Mouse (Mus musculus) ovary, postnatal 36 days (tissue): Measurements from ENCODE around the gene Atp9a.

Experiments
- DNase-seq: peaks from one replicate; pipeline ENCODE4 v3.0.0; 2022; ENCODE audit warnings: low spot score, mixed read lengths

Atp9a gene

DNA sequence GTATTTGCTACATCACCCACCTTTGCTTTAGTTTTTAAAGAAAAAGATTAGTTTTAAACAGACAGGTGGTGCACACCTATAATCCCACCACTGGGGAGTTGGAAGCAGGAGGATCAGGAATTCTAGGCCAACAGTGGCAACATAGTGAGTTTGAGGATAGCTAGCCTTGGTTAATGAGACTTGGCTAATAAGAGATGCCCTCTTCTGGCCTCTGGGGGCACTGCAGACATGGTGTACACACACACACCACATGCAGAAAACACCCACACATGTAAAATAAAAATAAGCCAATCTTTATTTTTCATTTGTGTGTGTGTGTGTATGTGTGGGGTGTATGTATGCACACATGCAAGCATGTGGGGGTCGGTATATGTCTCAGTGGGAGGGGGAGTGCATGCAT, 3.4 kb downstream of the Atp9a start:
- no peak for DNase-seq

DNA sequence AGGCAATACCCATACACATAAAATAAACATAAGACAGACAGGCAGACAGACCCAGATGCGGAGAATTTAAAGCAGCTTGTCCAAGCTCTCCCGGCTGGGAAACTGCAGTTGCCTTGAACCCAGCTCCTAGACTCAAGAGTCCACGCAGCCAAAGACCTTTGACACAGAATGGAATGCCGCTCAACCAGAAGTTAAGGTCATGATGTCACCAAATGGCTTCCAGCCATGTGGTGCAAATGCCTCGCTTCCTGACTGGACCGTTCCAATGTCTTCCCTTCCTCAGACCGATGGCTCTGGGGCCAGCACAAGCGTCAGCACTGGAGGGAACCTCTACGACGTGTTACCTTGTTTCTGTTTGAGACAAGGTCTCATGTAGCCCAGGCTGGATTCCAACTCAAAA, 4.3 kb downstream of the Atp9a start:
- no peak for DNase-seq

DNA sequence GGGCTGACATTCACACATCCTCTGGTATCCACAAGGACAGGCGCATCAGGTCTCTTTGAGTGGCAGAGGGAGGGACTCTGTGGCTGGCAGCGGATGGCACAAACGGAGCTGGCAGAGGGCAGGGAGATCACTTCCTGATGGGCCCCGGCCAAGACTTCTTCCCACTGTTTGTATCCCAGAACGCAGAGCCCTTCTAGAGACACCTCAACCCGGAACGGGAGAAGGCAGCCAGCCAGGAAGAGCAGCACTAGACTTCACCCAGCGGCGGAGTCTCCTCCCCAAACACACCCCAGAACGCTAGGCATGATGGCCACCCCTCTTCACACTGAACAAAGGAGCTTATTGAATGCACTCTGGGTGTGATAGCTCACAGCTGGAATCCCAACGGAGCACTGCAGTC, 8.2 kb downstream of the Atp9a start:
- DNase-seq: peak; percentile 49

DNA sequence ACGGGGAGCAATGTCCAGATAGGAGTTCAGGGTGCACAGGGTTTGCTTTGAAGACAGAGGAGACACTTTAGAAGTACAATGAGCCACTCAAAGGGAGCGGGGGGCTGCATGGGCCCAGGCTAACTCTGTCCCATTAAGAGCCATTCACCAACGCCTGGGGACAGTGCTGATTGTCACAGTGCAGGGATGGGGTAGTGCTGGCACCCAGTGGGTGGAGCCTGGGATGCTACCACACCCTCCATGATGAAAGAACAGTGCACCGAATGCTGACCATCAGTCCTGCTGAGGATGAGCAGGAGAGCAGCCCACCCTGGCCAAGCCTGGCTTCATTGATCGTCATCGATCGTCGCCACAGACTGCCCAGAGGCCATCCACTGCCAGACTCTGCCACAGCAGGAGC, 11.0 kb downstream of the Atp9a start:
- no peak for DNase-seq

DNA sequence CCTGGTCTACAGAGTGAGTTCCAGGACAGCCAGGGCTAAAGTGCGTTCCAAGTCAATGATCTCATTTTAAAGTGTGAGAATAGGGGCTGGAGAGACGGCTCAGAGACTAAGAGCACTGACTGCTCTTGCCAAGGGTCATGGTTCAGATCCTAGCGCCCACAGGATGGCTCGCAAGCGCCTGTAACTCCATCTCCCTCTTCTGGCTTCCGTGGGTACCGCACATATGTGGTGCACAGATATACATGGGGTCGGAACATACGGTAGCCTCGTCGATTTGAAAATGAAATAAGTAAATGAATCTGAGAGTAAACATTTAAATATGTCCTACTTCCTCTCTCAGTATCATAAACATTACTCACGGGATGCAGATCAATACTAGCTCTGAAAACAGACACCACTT, 12.5 kb downstream of the Atp9a start:
- DNase-seq: no peak

DNA sequence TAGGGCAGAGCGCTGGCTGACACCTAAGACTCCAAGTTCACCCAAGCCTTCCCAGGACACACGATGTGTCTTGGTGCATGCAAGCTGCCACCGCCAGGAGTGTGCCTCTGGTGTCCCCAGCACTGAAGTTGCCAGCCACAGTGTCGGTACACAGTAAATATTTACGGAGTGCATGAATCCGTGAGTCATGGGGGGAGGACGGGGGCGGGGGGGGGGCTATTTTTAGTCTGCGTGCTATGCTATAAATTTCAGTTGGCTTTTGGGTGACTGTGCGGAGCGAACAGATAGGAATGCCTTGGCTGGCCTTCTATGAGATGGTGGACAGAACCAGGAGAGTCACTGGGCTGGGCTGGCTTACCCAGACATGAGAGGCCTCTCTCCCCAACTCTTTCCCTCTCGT, 14.2 kb downstream of the Atp9a start:
- no peak for DNase-seq

DNA sequence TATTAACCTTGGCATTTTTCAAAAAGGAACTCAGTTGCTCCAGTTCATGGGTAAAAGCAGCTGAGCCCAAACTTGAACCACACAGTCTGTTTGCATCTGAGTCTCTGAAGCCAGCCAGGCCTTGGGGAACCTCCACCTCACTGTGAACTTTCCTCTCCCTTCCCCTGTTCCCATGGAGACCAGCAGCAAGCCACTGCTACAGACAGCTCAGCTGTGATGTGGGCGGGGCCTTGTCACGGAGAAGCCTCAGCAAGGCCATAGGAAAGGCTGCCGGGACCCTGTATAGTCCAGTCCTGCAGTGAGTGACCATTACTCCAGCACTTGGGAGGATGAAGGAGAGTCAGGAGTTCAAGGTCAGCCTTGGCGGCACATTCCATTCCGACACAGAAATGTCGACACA, 16.2 kb downstream of the Atp9a start:
- peak; percentile 74 for DNase-seq

DNA sequence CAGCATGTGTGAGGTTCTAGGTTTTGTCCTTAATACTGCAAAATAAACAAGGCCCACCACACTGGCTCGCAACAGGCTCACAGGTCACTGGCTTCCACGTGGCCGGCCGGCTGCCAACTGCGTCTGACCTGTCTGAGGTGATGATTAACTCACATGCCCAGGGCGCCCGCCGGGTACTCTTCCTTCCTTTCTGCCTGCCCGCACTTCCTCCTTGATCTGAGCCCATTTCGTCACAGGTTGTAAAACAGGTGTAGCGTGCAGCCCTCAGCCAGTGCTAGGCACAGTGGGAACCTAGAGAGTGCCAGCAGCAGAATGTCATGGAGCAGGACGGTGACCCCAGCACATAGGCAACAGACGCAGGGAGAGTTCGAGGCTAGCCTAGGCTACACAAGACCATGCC, 20.9 kb downstream of the Atp9a start:
- DNase-seq: no peak

DNA sequence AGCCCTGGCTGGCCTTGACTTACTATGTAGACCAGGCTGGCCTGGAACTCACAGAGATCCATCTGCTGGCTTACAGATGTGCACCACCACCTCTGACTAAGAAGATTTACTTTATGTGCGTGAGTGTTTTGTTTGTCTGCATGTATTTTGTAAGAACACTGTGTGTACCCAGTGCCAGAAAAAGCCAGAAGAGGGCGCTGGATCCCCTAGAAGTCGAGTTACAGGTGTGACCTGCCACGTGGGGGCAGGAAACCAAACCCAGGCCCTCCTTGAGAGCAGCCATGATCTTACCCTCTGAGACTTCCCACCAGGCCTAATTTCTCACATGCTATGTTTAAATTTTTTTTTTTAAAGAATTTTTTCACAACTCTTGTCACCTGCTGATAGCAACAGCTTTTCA, 22.5 kb downstream of the Atp9a start:
- DNase-seq: no peak

DNA sequence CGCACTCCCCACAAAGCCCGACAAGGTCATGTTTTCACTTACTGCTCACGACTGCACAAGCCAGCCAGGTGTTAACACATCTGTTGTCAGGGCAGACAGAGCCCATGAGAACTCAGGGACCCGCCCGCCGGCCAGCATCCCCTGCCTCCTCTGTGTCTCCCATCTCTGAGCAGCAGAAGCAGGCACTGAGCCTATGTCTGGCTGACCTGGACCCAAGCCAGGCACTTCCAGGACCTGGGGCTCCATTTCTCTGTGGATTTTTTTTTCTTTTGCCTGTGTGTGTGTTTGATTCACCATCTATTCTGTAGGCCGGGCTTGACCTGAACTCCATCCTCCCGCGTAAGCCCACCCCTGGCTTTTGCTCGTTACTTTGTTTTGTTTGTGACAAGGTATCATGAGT, 23.5 kb downstream of the Atp9a start:
- DNase-seq: no peak

DNA sequence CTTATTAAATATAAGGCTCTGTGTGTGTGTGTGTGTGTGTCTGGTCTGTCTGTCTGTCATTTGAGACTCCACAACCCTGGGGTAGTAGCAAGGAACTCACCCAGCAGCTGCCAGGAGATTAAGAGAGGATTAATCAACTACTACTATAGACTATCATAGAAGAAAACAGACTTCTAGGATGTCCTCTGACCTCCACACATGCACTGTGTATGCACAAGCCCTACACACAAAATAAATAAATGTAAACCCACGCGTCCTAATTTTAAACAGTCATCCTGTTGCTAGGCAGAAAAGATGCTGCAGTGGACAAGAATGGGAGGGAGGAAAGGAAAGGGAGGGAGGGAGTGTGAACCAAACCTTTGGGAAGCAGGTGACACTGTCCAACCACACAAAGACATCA, 23.9 kb downstream of the Atp9a start:
- no peak for DNase-seq

DNA sequence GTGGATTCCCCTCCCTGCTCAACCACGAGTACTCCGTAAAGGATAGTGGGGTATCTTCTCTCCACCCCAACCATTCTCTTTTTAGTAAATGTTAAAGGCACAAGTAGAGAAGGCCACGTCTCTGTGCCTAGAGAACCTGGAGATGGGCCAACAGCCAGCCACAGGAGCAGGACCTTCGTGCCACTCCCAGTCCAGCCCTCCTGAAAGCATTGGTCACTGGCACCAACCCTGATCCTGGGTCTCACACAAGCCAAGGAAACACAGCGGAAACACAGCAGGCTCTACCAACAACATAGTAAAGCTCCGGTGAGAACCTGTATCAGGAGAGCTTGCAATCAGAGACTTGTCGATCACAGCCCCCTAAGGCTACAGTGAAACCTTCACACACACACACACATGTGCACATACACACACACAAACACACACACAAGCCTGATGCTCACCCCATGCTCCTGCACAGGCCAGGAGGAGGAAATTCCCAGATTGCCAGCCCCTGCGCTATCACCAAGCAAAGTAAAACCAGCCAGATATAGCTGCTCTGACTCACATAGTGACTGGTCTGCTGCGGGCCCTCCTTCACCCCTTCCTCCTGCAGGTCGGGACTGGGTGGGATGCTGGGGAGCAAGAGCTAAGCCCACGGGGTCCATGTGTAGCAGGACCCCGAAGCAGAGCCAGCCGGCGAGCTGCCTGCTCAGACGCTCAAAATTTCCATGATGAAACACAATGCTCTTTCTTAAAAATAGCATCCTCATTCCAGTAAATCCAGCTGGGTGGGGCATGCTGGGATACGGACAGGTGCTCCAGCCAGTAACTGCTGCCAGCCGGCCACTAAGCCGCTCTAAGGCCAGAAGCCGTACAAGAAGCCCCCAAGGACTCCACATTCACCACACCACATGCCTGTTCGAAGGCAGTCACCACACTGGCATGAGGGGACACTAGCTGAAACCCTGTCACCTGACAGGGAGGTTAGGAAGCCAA, 29.7 kb downstream of the Atp9a start:
- DNase-seq: no peak

DNA sequence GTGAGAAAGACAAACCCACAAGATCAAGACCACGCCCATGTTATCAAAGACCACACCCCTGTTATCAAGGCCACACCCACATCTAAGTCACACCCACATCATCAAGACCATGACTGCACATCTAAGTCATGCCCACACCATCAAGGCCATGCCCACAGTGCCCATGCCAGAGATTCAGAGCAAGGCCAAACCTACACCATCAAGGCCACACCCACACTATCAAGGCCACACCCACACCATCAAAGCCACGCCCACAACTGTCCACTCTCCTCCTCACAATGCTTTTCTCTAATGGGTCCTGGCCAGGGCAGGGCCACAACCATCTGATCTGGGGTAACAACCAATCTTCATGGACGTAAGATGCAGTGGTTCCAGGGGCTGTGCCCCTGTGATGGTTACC, 31.2 kb downstream of the Atp9a start:
- no peak for DNase-seq

DNA sequence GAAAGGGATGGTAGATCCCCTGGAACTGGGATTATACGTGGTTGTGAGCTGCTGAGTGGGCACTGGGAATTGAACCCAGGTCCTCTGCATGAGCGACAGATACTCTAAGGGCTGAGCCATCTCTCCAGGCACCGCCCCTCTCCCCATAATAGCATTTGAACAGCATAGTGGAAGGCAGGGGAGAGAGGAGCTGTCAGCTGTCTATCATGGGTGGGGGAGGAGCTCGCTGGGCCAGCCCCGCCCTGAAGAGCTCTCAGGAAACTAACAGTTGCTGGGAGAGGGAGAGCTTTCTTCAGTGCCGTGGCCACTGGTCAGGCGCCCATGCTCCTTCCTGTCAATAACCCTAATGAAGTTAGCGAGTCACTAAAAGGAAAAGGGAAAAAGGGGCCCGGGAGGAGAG, 34.4 kb downstream of the Atp9a start:
- no peak for DNase-seq

DNA sequence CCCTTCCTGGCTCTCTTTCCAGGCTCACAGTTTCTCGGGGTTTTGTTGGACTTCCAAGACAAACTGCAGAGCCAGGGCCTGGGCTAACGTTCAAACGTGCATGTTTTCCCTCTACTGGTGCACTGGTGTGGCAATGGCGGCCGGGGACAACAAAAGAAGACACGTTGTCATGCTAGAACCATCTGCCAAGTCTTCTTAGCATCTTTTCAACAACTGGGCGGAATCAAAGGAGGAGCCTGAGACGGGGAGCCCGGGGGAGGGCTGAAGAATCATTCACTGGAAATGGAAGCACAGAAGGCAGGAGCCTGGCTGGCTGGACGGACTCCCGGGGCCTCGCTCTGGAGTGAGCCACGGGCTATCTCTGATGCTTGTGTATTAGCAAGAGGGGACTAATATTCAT, 39.9 kb downstream of the Atp9a start:
- no peak for DNase-seq

DNA sequence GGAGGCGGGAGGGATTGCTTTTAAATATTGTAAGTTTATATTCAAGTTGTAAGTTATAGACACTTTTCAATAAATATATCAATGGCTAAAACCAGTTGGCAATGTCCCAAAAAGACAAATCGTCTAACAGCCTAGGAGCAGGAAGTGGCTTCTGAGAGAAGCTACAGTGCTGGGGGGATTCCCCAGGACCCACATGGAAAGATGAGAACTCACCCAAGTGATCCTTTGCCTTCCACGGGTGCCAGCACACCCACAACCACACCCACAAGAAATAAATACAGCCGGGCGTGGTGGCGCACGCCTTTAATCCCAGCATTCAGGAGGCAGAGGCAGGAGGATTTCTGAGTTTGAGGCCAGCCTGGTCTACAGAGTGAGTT, 47.2 kb downstream of the Atp9a start:
- no peak for DNase-seq

DNA sequence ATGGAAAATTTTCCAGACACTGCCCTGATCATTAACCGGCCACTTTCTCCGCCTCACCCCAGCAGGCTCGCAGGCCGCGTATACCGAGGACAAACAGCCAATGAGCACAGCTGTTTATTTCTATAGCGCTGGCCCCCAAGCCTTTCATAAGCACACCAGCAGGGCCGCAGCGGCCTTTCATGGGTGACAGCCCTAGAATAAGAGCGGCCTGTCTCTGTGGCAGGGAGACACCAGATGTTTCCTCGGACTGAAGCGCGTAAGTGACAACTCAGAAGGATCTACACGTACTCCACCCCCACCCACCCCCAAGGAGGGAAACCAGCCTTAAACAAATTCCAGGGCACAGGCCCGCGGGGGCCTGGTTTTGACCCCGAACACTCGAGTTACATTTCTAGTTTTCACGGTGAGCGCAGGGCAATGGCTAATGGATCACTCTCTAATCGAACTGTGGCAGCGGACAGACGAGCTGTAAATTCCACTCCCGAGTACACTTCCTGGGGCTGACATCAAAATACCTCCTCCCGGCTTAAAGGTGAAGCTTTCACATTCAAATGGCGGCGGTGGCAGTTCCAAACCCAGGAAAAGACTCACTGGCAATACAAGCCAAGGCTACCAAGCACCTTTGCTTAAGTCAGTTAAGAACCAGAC, 47.7 kb downstream of the Atp9a start:
- no peak for DNase-seq

DNA sequence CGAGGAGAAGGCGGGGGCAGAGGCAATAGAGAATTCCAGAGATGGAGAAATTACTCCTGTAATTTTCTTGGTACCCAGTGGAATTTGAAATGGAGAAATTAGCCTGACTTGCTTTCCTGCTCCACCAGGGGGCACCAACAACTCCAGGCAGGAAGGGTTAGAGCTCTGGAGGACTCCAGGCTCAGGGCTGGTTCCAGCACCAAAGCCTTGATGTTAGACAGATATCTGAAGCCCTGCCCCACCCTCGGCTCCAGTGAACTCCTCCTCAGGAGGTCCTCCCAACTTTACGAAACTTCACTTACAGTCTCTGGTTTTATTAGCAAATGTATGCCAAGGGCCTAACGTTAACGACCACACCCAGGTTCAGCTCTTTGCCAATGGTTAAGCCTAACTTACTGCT, 50.4 kb downstream of the Atp9a start:
- DNase-seq: peak; percentile 66

DNA sequence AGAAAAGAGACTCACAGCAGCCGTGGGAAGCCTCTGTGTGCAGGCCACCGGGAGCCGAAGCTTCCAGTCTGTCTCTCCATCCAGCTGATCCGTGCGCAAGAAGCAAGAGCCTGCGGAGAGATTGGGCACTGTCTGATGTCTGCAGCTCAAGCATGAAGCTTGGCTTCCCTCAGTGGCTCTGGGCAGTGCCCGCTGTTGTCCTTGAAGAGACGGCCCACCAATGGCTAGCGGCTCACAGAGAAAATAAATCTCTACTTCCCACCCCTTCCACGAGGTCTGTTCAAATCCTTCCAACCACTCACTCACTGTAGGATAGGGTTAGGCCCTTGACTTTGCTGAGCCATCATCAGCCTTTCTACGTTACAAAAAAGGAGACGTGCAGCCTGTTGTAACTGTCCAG, 54.9 kb downstream of the Atp9a start:
- peak; percentile 41 for DNase-seq

DNA sequence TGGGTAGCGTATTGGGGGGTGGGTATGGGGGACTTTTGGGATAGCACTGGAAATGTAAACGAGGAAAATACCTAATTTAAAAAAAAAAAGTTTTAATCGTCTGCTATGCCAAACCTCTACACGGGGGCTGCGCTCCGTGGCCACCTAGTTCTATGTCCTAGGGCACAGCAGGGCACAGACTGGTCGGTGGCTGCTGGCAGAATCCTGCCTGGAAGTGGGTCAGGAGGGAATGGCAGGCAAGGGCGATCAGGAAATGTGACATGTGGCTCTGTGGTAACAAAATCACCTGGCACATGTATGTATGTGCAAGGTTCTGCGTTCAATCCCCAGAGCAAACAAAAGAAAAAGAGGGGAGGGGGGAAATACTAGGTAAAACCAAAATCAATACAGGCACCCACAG, 56.3 kb downstream of the Atp9a start:
- no peak for DNase-seq

DNA sequence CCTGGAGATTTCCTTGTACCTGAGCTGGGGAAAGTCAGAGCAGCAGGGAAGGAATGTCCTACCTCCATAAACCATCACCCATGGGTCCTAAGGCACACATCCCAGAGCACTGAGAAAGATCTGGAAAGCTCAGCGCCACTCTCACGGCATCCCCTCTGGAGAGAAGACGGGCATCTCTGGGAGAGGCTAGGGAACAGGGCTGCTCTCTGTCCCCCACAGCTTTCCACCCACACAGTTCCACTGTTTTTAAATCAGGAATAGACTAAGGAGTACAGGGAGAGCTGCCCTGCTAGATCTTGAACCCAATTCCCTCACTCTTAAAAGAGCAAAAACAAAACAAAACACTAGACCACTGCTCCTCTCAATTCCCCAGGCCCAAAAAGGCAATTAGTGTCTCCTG, 57.5 kb downstream of the Atp9a start:
- no peak for DNase-seq

DNA sequence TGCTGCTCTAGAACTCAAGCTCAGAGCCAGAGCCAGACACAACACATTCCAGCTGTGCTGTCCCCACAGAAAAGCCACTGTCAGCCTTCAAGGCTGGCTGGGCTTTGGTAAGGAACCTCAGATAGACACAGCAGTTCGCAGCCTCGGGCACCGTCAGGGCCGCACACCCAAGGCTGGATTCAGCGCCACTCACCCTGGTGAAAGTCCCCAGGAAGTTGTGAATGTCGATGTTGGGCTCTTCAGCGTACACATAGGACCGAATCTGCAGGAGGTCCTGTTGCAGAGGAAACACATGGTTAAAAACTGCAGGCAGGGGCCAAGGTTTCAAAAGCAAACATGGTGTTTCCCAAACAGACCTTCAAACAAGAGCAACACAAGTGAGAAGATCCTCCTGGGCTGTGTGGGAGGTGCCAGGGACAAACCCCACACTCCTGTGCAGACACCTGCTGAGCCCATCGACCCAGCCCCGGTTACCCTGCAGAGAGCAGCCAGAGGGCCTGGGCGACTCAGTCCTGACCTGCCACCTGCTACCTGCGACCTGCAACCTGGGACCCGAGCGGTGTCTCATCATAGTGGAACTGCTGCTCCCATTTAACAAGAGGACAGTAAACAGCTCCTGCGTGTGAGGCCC, 58.6 kb downstream of the Atp9a start:
- DNase-seq: peak; percentile 64

DNA sequence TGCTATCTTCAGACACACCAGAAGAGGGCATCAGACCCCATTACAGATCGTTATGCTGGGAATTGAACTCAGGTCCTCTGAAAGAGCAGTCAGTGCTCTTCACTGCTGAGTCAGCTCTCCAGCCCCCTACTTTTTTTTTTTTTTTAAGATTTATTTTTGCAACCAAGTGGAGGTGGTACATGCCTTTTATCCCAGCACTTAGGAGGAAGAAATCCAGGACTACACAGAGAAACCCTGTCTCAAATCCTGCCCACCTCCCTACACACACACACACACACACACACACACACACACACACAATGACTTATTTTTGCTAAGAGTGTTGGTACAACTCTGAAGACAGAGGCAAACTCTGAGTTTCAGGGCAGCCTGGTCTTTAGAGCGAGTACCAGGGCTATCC, 59.5 kb downstream of the Atp9a start:
- DNase-seq: no peak
